Comparison of ENCODE assay signal across 17 mouse cellular contexts in the genomic region with DNA sequence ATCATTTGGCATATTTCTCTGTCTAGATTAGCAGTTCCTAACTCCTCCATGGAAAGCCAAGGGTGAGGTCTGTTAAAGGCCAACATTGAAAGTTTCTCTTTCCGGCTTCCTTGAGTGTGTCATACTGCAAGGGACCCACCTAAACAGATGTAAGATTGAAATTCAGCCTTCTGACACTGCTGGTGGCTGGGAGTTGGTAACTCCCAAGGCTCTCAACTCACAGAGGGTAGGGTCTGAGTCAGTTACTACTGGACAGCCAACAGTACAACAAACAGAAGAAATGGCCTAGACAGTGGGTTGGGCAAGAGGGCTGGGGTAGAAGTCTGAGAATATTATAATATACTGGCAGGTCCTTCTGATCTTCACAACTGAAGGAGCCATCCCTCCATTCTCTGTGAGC.
A peak's percentile ranks its signal among the peaks of the same experiment; 100 is the strongest.
DNase-seq lines count a peak whose midpoint lies in the region; ATAC-seq and TF ChIP-seq lines count a peak whose summit lies in the region.
"Had no signal": no experiment of that assay in that cellular context is flagged by ENCODE, and none has a peak within 500 bp of the region (broad histone marks: within the 10 kb centered on the region; RNA-seq: fewer than 3 reads in every experiment).

No protein-coding gene starts in this region.

- H3K27me3 ChIP-seq in heart, adult 2 months (ENCODE audit: control insufficient read depth, insufficient read depth, low read length): no peaks in the 10 kb centered on the region
- H3K27me3 ChIP-seq in heart, embryonic 10.5 days (ENCODE audit: insufficient read depth, poor library complexity, severe bottlenecking): no peaks in the 10 kb centered on the region
- H3K27me3 ChIP-seq in heart, embryonic 15.5 days: no peaks in the 10 kb centered on the region
- H3K27me3 ChIP-seq in stomach, embryonic 16.5 days (ENCODE audit: control insufficient read depth, insufficient read depth, low read length): no peaks in the 10 kb centered on the region
- H3K27me3 ChIP-seq: kidney, embryonic 15.5 days; limb, embryonic 15.5 days; midbrain, embryonic 15.5 days had no signal

- H3K79me2 ChIP-seq in heart, adult 2 months (replicated peaks; ENCODE audit: control insufficient read depth, insufficient read depth, low read length): no peaks in the 10 kb centered on the region

- no peaks in the 10 kb centered on the region for H3K9me3 ChIP-seq in heart, embryonic 10.5 days
- no peaks in the 10 kb centered on the region for H3K9me3 ChIP-seq in heart, embryonic 15.5 days (replicated peaks)
- H3K9me3 ChIP-seq in stomach, embryonic 16.5 days (replicated peaks; ENCODE audit: control insufficient read depth, low read length): no peaks in the 10 kb centered on the region
- H3K9me3 ChIP-seq: embryonic facial prominence, embryonic 10.5 days; hindbrain, embryonic 10.5 days; kidney, embryonic 15.5 days; limb, embryonic 15.5 days; midbrain, embryonic 15.5 days had no signal

- no peak overlapping the region for H3K4me3 ChIP-seq in heart, adult 2 months
- H3K4me3 ChIP-seq in heart, embryonic 10.5 days: no peak overlapping the region
- no peak overlapping the region for H3K4me3 ChIP-seq in embryonic fibroblast, embryonic 13.5 days (ENCODE audit: insufficient read depth, low read length)
- H3K4me3 ChIP-seq in heart, embryonic 15.5 days: no peak overlapping the region
- H3K4me3 ChIP-seq in stomach, embryonic 16.5 days (replicated peaks; ENCODE audit: low read length): no peak overlapping the region
- H3K4me3 ChIP-seq: embryonic facial prominence, embryonic 10.5 days; hindbrain, embryonic 10.5 days; kidney, embryonic 15.5 days; limb, embryonic 15.5 days; midbrain, embryonic 15.5 days had no signal

- 55% methylated on average over 1 of the region's 1 CpGs for whole genome bisulfite sequencing in heart, adult 2 months
- WGBS in heart, embryonic 10.5 days: 72% methylated on average over 1 of the region's 1 CpGs
- WGBS in heart, embryonic 15.5 days: 78% methylated on average over 1 of the region's 1 CpGs
- WGBS in stomach, embryonic 16.5 days: 76% methylated on average over 1 of the region's 1 CpGs

- TF ChIP-seq POLR2A in heart, adult 2 months (IDR thresholded peaks at IDR 0.05; ENCODE audit: insufficient read depth, low read depth, low read length): no peak
- TF ChIP-seq POLR2A in embryonic fibroblast, embryonic 13.5 days (IDR thresholded peaks at IDR 0.05; ENCODE audit: low read depth, low read length): no peak

- ATAC-seq in heart, embryonic 15.5 days (replicated peaks; ENCODE audit: insufficient number of reproducible peaks, insufficient read depth, low FRiP score, low read depth): no peak
- no peak for ATAC-seq in stomach, embryonic 16.5 days (ENCODE audit: insufficient read depth, low FRiP score)
- no peak for ATAC-seq in megakaryocyte progenitor cell, adult 5-6 weeks (replicated peaks; ENCODE audit: poor library complexity)
- ATAC-seq: midbrain, embryonic 15.5 days had no signal

- H3K27ac ChIP-seq in heart, adult 2 months: 0 out of 2 replicates have a peak overlapping the region, but pooled peaks have one; percentile 32
- no peak overlapping the region for H3K27ac ChIP-seq in heart, embryonic 10.5 days
- peak overlapping the region; percentile 51 for H3K27ac ChIP-seq in embryonic fibroblast, embryonic 13.5 days (ENCODE audit: insufficient read depth, low read length)
- H3K27ac ChIP-seq in heart, embryonic 15.5 days: peak overlapping the region; percentile 5; the same call in 1 of the 2 replicates
- H3K27ac ChIP-seq in stomach, embryonic 16.5 days (ENCODE audit: low read length): peak overlapping the region; percentile 69; the same call in 1 of the 2 replicates
- H3K27ac ChIP-seq: embryonic facial prominence, embryonic 10.5 days; hindbrain, embryonic 10.5 days; hindbrain, postnatal 0 days; kidney, embryonic 15.5 days; limb, embryonic 15.5 days; liver, embryonic 14.5 days; midbrain, embryonic 15.5 days had no signal

- peak; percentile 11 to 20 for DNase-seq in heart, adult 2 months
- DNase-seq in heart, embryonic 10.5 days (ENCODE audit: low spot score): no peak
- no peak for DNase-seq in embryo, embryonic 10 days (ENCODE audit: low spot score)
- DNase-seq: kidney, postnatal 36 days; thymus, adult 2 months had no signal

- no peak overlapping the region for H3K9ac ChIP-seq in heart, adult 2 months (ENCODE audit: low read depth, low read length)
- no peak overlapping the region for H3K9ac ChIP-seq in heart, embryonic 15.5 days
- no peak overlapping the region for H3K9ac ChIP-seq in stomach, embryonic 16.5 days (ENCODE audit: low read length)
- H3K9ac ChIP-seq: kidney, embryonic 15.5 days; limb, embryonic 15.5 days; liver, embryonic 14.5 days; lung, embryonic 14.5 days; midbrain, embryonic 15.5 days had no signal

- H3K4me2 ChIP-seq in heart, embryonic 15.5 days: no peak overlapping the region
- no peak overlapping the region for H3K4me2 ChIP-seq in stomach, embryonic 16.5 days (ENCODE audit: low read depth, low read length)
- H3K4me2 ChIP-seq: kidney, embryonic 15.5 days; limb, embryonic 15.5 days; lung, embryonic 14.5 days; midbrain, embryonic 15.5 days had no signal

- H3K36me3 ChIP-seq in heart, adult 2 months (ENCODE audit: control insufficient read depth, insufficient read depth, low read length): no peaks in the 10 kb centered on the region
- no peaks in the 10 kb centered on the region for H3K36me3 ChIP-seq in heart, embryonic 10.5 days
- no peaks in the 10 kb centered on the region for H3K36me3 ChIP-seq in heart, embryonic 15.5 days
- H3K36me3 ChIP-seq in stomach, embryonic 16.5 days (ENCODE audit: control insufficient read depth, insufficient read depth, low read length): no peaks in the 10 kb centered on the region
- H3K36me3 ChIP-seq: embryonic facial prominence, embryonic 10.5 days; hindbrain, embryonic 10.5 days; kidney, embryonic 15.5 days; limb, embryonic 15.5 days; midbrain, embryonic 15.5 days had no signal

- peaks cover 2% of the 10 kb centered on the region for H3K4me1 ChIP-seq in heart, adult 2 months (ENCODE audit: control insufficient read depth, insufficient read depth, low read length)
- peaks cover 6% of the 10 kb centered on the region; the same call in 1 of the 2 replicates for H3K4me1 ChIP-seq in heart, embryonic 10.5 days
- peaks cover 15% of the 10 kb centered on the region for H3K4me1 ChIP-seq in embryonic fibroblast, embryonic 13.5 days (ENCODE audit: control insufficient read depth, insufficient read depth, low read length)
- no peaks in the 10 kb centered on the region; the same call in 1 of the 2 replicates for H3K4me1 ChIP-seq in heart, embryonic 15.5 days (replicated peaks)
- H3K4me1 ChIP-seq in stomach, embryonic 16.5 days (ENCODE audit: control insufficient read depth, insufficient read depth, low read length): 0 out of 2 replicates have a peak, but pooled peaks cover 3% of the 10 kb centered on the region
- H3K4me1 ChIP-seq: hindbrain, embryonic 10.5 days; limb, embryonic 15.5 days; midbrain, embryonic 15.5 days had no signal

- no peak for TF ChIP-seq EP300 in heart, adult 2 months (IDR thresholded peaks at IDR 0.05; ENCODE audit: insufficient read depth, low read depth, low read length)

- intact Hi-C loops in heart, adult 2 months (cut with DNase I): no loop called here

- TF ChIP-seq CTCF in heart, adult 2 months (IDR thresholded peaks at IDR 0.05): no peak
- no peak for TF ChIP-seq CTCF in embryonic fibroblast, embryonic 13.5 days (IDR thresholded peaks at IDR 0.05; ENCODE audit: borderline replicate concordance, insufficient read depth, low read length)

Comparison
In these comparisons a context has a peak if more than half of its experiments do, and no peak if none do; other contexts are left out.
1. DNase-seq: peak in heart, adult 2 months (2 of 2); none in heart, embryonic 10.5 days (single experiment) and embryo, embryonic 10 days (single experiment).